Mouse (Mus musculus) gastrocnemius, adult 18-20 months (tissue): ENCODE results near the gene Gm3646. TPM values are rescaled to one million over a fixed set of nuclear protein-coding genes. Genes with fewer than 3 reads are reported as not detected.

Experiments
- DNase-seq: peaks from one replicate; pipeline ENCODE4 v3.0.0; 2021; ENCODE audit warnings: low spot score
- long read RNA-seq, 2 experiments: library from polyadenylated mRNA; stranded (forward); transcript quantifications; one replicate each; pipeline ENCODE4 v2.0.0; 2021
- total RNA-seq, 2 experiments: library from RNA; stranded (reverse); gene quantifications; 2 replicates each; pipeline ENCODE4 v1.2.3; 2021

Gm3646 gene
- total RNA-seq: not detected
- long read RNA-seq, experiment 1, partial matches to known transcripts: 0 of 1 reads
- long read RNA-seq, experiment 1, other reads (novel, unspliced or antisense): 1 of 1 reads
- long read RNA-seq, experiment 2: 0 reads

DNA sequence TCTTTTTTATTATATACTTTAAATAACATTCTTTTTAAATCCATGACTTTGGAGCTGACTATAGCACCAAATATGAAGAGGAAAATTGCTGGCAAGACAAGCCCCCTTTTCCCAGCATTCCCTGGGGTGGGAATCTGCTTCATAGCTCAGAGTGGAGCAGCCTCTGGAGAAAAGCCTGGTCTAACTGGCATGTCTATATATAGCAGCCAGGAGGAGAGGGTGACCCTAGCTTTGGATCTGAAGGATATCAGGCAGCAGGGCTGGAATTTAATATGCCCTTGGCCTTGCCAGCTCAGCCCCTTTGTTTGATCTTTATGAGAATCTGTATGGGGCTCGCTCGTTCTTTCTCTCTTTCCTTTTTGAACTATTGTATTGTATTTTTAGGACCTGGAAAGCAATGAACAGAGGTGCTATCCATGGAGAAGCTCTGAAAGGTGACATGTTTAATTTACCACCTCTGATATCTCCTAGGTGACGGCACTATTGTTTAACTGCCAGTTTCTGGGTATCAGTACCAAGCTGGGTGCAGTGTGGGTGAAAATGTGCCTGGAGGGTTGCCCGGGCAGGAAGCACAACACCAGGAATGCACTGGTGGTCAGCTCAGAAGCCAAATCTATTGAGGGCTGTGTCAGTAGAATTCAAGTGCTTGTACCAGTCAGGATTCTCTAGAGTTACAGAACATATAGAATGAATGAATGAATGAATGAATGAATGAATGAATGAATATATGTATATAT is at the start of gene Gm3646:
Gene Gm3646 (minus strand): TSS at position 90 of the 737 bp plus-strand sequence.
- DNase-seq: peak; percentile 10

DNA sequence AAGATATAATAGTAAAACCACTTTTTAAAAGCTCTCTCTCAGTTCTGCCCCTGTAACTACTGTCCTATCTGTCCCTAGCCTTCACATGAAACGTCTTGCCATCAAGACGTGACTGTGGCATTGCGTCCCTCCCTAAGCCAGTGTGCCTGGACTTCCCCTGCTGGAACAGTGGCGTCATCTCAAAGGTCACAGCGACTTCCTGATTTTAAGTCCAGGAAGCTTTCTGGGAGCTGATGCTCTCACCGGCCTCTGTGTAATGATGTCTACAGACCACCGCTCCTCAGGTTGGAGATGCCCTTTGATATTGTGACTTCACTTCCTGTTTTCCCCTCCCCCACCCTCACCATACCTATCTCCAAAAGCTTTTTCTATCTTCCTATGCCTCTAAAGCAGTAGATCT is 41.9 kb upstream of the Gm3646 start:
- no peak for DNase-seq

- no peak for DNase-seq
Observed at GRCm38 (mm10) chr1:39846031-39846550, 41.0 kb upstream of the Gm3646 start.

- DNase-seq: no peak
Observed at GRCm38 (mm10) chr1:39843328-39843727, 38.2 kb upstream of the Gm3646 start.

- DNase-seq: no peak
Observed at GRCm38 (mm10) chr1:39842218-39843007, 37.3 kb upstream of the Gm3646 start.

DNA sequence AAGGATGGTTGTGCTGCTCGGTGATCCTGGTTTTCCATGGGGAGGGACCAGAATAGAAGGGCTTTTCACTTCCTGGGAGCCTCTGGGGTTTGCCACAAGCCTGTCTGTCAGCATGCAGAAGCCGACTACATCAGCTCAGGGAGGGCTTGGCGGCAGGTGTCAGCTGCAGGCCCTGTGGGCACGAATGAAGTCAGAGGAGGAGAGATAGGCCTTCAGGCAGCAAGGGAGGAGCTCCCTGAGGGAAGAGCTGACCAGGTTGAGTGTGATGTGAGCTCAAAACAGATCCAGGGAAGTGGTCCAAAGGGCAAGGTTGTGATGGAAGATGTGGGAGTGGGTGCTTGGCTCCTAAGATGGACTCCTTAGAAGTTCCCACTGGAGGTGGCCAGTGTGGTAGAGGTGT is 35.7 kb upstream of the Gm3646 start:
- DNase-seq: no peak

- DNase-seq: no peak
Observed at GRCm38 (mm10) chr1:39839838-39840237, 34.7 kb upstream of the Gm3646 start.

- no peak for DNase-seq
Observed at GRCm38 (mm10) chr1:39839217-39839616, 34.1 kb upstream of the Gm3646 start.

DNA sequence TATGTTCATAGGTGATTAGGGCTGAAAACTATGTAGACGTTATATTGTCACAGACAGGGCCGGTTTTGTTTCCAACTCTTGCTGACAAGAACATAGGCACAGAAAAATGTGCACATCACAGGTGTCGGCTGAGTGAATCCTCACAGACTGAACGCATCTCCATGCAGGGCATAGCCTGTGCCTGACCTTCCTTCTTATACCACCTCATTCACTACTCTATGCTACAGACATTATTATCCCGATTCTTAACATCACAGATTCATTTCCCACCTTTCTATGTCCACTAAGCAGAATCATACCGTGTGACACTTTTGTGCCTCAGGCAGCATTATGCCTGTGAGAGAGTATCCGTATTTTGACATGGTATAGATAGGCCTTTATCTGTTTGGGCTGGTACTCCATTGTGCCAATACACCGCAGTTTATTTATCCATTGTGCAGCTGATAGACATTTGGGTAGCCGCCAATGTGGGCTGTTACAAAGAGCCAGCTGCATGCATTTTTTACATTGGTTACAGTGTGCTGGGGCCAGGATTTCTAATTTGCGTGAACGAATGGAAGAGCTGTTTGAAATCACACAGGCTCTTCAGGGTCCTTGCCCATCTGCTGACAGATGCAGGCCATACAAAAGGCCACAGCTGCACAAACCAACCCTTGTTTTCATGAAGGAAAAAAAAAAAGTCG is 33.5 kb upstream of the Gm3646 start:
- no peak for DNase-seq

DNA sequence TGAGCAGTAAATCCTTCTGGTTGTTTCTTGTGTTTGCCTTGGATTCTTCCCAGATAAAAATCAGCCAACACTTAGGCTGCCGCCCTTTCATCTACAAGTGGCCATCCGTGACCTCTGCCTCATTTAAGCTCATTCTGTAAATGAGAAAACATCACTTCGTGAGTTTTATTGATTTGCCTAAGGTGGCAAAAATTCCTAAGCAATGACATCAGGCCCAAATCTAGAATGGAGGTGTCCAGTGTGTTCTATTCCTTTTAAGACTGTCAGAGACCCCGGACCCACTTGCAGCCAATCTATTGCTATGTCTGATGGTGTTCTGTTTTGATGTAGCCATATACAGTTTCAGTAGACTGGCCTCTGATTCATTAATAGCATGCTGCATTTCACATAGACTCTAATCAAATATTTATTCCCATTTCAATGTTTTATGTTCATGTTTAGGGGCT is 26.5 kb upstream of the Gm3646 start:
- no peak for DNase-seq

DNA sequence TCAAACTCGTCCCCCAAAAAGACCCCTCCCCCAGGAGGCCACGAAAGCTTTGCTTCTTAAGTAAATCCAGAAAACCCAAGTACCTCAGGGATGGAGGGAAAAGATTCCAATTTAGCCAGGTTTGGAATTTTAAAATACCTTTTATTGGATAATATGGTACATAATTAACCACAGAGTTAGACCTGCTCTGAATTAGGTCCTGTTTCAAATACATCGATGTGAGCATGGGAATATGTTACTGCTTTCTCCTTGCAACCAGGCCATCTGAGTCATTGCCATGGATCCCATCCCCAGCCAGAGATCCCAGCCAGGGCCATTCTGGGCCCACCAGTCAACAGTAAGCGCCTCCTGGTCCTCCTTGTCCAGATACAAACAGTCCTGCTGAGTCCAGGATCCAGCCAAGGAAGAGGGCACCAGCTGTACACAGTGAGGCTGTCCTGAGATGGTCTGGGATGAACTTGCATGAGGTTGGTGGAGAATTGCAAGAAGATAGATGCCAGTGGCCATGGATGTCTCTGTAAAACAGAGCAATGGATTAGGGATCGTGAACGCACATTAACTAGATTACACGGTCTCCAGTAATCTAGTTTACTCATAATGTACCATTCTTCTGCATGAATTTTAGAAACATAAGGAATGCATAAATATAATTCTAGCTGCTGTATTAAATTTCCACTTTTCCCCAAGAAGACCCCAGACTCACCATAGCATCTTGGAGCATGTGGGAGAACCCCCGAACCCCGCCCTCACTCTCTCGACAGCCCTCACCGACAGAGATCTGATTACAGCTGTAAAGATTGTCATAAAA is 25.9 kb upstream of the Gm3646 start:
- DNase-seq: no peak

DNA sequence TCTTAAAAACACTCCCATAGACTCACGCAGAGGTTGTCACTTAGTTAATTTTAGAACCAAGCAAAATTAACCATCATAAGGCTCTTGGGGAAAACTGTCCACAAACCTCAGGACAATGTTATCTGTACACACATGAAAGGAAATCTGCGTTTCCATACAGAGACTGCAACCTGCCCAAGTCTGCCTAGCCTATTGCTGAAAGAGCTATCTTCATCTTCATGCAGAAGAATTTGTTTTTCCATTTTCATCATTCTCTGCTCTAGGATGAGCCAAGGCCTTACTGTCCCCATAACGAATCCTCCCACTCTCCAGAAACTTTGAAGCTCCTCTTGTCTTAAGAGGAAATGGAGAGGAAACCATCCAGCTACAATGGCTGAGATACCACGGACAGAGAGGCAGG is 19.8 kb upstream of the Gm3646 start:
- DNase-seq: no peak

- no peak for DNase-seq
Observed at GRCm38 (mm10) chr1:39824240-39824639, 19.1 kb upstream of the Gm3646 start.

GRCm38 (mm10) chr1:39819596-39819995 is 14.5 kb upstream of the Gm3646 start:
- DNase-seq: no peak

GRCm38 (mm10) chr1:39815766-39816165 is 10.6 kb upstream of the Gm3646 start:
- DNase-seq: no peak

GRCm38 (mm10) chr1:39813067-39813466 is 7.9 kb upstream of the Gm3646 start:
- no peak for DNase-seq

GRCm38 (mm10) chr1:39804789-39805188 is 343 bp downstream of the Gm3646 start:
- no peak for DNase-seq

GRCm38 (mm10) chr1:39802946-39803345 is 2.2 kb downstream of the Gm3646 start:
- DNase-seq: no peak

- DNase-seq: no peak
Observed at GRCm38 (mm10) chr1:39797496-39797895, 7.6 kb downstream of the Gm3646 start.

DNA sequence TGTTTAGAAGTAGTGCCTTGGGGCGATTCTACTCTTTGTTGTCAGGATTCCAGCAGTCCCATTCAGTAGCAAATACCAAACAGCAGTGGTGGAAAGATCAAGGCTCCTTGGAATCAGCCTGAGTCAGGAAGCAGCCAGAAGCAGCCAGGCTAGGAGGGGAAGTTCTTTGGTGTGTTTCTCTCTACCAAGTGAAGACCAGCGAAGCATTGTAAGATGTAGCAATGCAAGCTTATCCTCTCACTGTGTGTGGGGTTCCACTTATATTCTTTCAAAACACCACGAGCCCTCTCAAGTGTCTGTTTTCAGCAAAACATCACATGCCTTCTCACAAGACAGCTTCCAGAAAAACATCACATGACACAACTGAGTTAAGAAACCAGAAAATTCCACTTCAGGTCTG is 8.4 kb downstream of the Gm3646 start:
- no peak for DNase-seq

- no peak for DNase-seq
Observed at GRCm38 (mm10) chr1:39784632-39785031, 20.5 kb downstream of the Gm3646 start.
